Mouse (Mus musculus): ENCODE measurements at regions not wholly inside any gene's neighbourhood (a gene's known extent, or its start where the extent isn't known, plus 50 kb on each side); places are given as distances from the start of the nearest gene placed in this dataset.

GRCm38 (mm10) chr4:150774289-150774914, 79.3 kb upstream of the Errfi1 start:
- TF ChIP-seq CTCF (IDR thresholded peaks at IDR 0.05; ENCODE audit: borderline replicate concordance, insufficient read depth, low read depth, low read length): no peak
- no peak for TF ChIP-seq POLR2A (IDR thresholded peaks at IDR 0.05; ENCODE audit: borderline replicate concordance, insufficient read depth, low read length)
